Mouse (Mus musculus): ENCODE measurements around the gene B4galnt3. TPM values are rescaled to one million over a fixed set of nuclear protein-coding genes. Genes with fewer than 3 reads are reported as not detected.
"Not testable (repeated sequence)": the region's sequence is repeated elsewhere in the genome, so short reads cannot be mapped to it uniquely, and the experiment has no call there.

B4galnt3 gene
- under 1 TPM; 0.84 to 0.94 TPM for total RNA-seq (2021)

DNA sequence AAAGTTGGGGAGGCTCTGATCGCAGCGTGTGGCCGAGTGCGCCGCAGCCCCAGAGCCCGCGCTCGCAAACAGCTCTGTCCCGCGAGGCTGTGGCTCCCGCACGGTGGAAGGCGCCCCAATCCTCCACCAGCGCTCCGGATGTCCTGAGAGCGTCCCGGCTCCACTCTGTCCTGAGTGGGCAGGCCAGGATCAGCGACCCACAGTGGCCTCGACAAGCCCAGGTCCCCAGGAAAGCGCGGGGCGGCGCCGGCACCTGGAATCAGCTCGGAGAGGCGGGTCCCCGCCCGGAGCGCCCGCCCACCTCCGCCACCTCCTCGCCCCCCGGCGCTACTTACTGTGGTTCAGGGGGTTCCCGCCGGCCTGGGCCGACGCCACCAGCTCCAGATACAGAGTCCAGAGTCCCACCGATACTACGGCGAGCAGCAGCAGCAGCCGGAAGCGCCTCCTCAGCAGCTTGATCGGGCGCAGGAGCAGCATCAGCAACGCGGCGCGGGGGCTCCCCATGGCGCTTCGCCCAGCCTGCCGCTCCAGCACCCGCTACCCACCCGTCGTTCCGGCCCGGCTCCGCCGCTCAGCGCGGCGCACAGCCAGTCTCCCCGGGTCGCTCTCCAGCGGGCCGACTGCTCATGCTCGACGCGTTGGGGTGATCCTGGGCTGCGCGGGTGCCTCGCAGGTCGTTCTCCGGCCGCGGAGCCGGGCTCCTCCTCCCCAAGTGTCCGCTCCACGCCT, at the start of gene B4galnt3, which contains the start of gene D330020A13Rik:
Gene B4galnt3, minus strand, starts transcription at position 504 of the 729 bp plus-strand sequence.
Gene D330020A13Rik, plus strand, starts transcription at position 309 of the 729 bp plus-strand sequence.
- DNase-seq (ENCODE audit: low spot score in 2 of 2), result peak; percentile 62 to 72
- intact Hi-C loops (cut with DNase I), result no loop called here

DNA sequence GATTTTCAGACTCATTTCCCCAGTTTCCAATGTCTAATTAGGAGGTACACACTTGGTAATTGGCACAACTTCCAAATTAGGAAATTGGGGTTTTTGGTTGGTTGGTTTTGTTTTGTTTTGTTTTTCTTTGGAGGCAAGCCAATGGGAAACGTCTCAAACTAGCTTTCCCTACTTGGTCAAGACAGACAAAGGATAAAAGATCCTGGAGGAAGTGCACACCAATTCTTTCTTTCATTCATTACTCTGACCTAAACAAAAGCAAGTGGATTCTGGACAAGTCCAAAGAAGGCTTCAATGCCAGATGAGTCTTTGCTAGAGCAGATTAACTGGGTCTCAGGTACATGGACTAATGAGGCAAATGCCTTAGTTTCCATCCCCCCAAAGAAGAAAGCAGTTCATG, 49.6 kb upstream of the B4galnt3 start:
- no peak for DNase-seq (ENCODE audit: low spot score in 2 of 2)
- intact Hi-C loops (cut with DNase I), result no loop called here

DNA sequence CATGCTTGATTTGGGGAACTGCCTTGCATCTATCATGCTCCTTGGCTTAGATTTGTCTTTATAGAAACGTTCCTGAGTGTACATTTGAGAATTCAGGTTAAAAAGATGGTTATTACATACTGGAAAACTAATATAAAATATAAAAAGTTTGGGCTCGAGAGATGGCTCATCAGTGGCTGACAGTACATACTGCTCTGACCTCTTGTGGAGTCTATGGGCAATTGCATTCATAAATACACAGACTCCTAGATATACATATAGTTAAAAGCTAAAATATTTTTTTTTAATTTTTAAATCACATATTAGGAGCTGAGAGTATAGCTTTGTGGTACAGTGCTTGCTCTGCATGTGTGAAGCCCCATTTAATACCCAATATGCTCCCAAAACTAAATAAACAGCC, 38.0 kb upstream of the B4galnt3 start:
- no peak for DNase-seq (ENCODE audit: low spot score in 2 of 2)
- intact Hi-C loops (cut with DNase I), result no loop called here

DNA sequence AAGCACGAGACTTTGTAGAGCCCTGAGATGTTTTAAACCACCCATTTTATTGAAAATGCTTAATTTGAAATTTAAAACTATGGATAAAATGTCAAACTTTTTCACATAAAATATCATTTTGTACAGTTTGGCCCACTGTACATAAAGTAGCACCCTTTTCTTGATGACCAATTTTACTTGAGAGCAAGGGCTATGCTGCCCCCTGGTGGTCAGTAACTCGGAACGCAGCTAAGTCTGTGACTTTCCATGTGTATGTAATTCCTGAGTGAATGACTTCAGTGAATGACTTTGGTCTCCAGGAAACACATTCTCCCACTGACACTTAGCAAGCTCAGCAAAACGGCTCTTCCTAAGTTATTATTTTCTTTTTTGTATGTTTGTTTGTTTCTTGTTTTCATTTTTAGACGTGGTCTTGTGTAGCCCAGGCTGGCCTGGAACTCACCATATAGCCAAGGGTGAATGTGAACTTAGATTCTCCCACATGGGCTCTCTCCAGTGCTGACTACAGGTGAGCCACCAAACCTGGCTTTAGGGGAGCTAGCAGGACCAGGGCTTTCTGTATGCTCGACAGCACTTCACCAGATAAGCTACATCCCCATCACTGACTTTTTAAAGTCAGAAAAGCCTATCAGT, 30.1 kb upstream of the B4galnt3 start:
- intact Hi-C loops (cut with DNase I), result no loop called here

DNA sequence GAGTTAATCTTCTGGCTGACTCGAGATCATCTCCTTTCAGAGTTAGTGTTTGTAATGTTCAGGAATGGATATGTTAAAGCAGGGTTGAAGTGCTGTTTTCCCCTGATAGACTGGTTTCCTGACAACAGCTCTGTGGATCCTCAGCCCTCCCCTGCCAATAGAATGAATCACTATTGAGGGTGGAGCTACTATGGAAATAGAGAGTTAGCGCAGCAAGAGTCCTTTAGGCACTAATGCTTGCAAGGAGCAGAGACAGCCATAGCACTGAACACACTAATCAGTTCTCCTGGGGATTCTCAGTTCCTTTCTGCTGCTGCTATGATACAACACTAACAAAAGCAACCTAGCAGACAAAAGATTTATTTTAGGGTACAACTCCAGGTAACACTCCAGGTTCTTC, 26.0 kb upstream of the B4galnt3 start:
- DNase-seq (ENCODE audit: low spot score in 2 of 2), result no peak
- intact Hi-C loops (cut with DNase I), result no loop called here

More for the DNA sequence above, 30.1 kb upstream of the B4galnt3 start:
- peak; percentile 39 to 48 for DNase-seq (ENCODE audit: low spot score in 2 of 2)

DNA sequence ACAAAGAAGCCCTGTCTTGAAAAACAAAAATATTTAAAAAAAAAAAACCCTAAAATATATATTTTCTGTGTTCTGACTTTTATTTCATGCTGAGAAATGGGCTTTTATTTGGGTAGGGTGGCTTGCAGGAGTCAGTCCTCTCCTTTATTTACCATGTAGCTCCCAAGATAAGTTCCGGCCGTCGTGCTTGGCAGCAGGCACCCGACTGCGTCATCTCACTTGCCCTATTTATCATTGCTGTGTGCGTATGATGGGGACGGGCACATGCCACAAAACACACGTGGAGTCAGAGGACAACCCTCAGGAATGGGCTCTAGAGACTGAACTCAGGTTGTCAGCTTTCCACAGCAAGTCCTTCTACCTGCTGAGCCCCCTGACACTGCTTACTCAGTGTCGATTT, 24.8 kb upstream of the B4galnt3 start:
- DNase-seq (ENCODE audit: low spot score in 2 of 2), result no peak
- intact Hi-C loops (cut with DNase I), result no loop called here

DNA sequence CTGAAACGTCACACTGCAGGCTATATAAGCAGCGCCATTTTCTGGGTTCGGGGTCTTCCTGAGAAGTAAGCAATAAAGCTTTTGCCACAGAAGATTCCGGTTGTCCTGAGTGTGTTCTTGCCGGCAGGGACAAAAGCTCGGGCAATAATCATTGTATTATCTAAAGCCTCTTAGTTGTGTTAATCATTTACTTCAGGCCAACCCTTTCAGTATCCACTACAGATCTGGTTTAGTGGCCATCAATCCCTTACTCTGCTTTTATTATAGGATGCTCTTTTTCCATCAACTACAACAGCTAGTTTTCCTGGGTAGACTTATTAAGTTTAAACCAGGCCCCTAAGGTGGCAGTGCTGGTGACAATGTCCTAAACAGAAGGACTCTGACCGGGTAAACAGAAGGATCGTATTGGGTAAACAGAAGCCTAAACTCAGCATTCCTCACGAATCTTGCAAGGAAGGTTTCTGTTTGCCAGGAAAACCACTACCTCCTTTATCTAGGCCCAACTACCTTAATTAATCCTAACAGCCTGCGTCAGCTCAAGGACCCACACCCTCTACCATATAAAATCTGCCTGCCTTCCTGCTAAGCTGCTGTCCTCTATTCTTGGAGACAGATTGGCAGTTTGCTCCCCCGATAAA, 24.1 kb upstream of the B4galnt3 start:
- intact Hi-C loops (cut with DNase I), result no loop called here

DNA sequence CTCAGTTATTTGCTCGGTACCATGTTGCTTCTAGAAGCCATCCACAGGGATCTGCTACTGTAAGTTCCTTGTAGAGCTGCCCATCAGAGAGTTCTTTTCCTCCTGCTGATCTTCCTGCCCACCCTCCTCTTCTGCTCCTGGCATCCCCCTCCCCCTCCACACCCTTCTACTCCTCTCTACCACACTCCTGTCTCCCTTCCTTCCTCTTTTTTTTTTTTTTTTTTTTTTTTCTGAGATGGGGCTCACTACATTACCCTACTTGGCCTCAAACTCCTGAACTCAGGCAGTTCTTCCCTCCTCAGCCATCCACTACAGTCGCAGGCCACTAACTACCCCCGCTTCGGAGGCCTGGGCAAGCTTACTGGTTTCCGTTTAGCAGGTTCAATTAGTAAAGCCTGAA, 18.1 kb upstream of the B4galnt3 start:
- intact Hi-C loops (cut with DNase I), result no loop called here
- no peak for DNase-seq (ENCODE audit: low spot score in 2 of 2)

More for the DNA sequence above, 24.1 kb upstream of the B4galnt3 start:
- DNase-seq (ENCODE audit: low spot score in 2 of 2), result no peak

DNA sequence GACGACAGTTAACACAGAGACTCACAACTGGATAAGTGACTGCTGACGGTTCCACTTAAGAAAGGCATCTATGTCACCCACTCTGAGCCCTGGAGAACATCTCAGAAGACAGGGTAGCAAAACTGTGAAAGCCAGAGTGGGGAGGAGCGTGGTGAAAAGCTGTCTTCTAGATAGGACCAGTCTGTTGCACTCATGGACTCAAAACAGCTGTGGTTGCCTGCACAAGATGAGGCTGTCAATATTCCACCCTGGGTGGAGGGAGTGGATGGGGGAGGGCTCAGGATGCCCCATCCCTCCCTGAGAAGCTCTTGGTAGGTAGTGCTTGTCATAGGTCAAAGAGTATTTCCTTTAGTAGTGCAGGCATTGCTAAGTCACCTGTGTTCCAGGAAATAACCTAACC, 15.4 kb upstream of the B4galnt3 start:
- intact Hi-C loops (cut with DNase I), result no loop called here
- no peak for DNase-seq (ENCODE audit: low spot score in 2 of 2)

DNA sequence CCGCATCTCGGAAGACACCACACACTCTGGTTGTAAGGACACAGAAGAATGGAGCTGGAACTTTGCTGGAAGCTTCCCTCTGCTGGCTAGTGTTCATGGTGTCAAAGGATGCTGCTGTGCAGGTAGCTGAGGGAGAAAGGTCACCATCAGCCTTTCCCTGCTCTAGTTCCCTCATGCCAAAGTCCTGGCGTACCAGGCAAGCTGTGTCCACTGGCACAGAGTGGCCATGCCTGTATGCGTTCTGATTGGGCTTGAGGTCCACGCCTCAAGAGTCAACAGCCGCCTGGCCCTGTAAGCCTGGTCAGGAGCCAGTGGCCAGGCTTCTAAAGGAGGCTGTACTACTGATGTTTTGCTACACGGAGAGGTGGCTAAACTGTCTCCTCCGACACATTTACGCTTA, 15.0 kb upstream of the B4galnt3 start:
- DNase-seq (ENCODE audit: low spot score in 2 of 2), result no peak
- intact Hi-C loops (cut with DNase I), result no loop called here

DNA sequence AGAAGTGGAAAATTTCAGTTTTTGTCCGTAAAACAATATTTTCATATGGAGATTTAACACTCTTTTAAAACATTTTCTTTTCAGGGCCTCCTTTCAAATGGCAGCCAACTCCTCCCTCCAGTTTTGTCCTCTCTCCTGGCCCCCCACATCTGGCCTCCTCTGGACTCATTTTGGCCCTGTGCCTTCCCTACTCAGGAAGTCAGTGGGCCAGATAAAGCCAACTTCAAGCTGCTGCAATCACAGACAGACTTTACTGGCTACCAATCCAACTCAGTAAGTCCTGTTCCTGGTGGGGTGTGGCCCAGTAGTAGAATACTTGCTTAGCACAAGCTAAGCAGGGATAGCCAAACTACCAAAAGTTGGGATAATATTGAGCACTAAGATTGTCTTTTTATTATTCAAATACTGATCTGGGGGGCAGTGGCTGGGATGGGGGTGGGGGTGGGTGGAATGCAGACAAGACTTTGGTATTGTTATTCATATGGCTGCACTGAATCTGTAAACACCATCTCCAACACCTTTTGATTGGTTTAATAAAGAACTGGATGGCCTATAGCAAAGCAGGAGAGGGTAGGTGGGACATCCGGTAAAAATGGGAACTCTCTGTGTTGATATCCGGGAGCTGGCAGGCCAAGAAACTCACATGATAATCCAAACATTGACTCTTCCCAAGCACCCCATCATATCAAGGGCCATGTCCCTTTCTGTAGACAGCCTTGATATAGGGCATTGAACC, 12.7 kb upstream of the B4galnt3 start:
- intact Hi-C loops (cut with DNase I), result no loop called here
- no peak for DNase-seq (ENCODE audit: low spot score in 2 of 2)

DNA sequence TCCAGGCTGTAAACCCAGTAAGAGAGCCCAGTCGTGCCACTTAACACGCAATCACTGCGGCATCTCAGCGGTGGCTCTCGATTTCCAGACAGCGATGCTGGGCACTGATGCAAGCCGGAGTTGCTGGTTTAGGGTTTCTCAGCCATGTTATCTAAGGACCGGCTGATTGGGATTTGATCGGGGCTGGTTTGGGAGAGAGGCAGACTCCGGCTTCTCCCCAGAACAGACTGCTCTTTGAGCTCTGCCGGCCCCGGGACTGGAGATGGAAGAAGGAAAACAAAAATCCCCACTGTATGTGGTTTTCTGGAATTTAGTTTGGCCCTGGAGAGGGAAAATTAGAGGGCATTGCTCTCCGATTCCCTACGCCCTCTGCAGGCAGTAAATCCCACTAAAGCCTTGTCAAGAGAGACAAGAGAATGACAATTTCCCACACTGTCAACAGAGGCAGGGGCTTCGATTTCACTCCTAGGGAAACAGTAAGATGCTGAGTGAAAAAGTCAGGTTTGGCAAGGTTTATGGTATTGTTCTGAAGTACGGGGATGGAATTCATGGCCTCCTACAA, 8.5 kb upstream of the B4galnt3 start:
- DNase-seq (ENCODE audit: low spot score in 2 of 2), result no peak
- intact Hi-C loops (cut with DNase I), result no loop called here

DNA sequence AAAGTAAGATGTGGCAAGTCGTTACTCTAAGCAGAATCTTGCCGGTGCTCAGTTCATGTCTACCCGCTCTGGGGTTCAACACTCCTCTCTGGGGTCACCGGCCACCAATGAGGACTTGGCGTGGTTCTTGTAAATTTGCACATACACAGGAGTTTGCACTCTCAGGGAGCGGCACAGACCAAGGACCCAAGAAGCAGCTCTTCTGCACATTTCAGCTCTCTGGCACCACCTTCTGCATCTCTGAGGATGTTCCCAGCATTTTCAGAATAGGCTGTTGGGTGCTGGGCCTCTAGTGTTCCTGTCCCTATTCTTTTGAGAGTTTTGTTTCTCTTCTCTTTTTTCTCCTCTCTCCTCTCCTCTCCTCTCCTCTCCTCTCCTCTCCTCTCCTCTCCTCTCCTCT, 6.8 kb upstream of the B4galnt3 start:
- peak; percentile 23 to 26 for DNase-seq (ENCODE audit: low spot score in 2 of 2)
- intact Hi-C loops (cut with DNase I), result loop anchor here (1.0 kb wide), 1 partner anchor 79 kb away; no protein-coding TSS in a partner anchor

DNA sequence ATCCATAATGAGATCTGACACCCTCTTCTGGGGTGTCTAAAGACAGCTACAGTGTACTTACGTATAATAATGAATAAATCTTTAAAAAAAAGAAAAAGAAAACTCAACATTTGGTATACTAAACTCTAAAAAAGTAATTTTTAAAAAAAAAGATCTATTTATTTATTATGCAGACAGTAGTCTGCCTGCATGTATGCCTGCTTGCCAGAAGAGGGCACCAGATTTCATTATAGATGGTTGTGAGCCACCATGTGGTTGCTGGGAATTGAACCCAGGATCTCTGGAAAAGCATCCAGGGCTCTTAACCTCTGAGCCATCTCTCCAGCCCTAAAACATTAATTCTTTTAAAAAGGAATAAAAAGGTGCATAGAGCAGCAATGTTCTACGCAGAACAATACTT, 2.2 kb upstream of the B4galnt3 start:
- DNase-seq (ENCODE audit: low spot score in 2 of 2); intact Hi-C loops (cut with DNase I): not testable (repeated sequence)

DNA sequence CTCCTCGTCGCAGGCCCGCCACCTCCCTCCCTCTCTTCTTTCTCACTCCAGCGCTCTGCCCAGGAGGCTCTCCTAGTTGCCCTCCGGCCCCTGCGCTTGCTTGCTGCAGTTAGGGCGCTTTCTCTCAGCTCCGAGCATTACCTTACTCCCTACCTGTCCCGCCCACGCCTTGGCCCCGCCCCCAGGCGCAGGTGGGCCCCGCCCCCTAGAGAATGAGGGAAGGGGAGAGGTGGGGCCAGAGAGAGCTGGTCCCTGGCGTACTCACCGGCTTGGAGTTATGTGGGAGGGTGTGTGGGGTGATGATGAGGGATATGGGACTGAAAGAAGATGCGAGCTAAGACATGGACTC, 400 bp upstream of the B4galnt3 start:
- DNase-seq (ENCODE audit: low spot score in 2 of 2), result peak in 1 of 2 experiments; percentile 53
- intact Hi-C loops (cut with DNase I), result no loop called here

DNA sequence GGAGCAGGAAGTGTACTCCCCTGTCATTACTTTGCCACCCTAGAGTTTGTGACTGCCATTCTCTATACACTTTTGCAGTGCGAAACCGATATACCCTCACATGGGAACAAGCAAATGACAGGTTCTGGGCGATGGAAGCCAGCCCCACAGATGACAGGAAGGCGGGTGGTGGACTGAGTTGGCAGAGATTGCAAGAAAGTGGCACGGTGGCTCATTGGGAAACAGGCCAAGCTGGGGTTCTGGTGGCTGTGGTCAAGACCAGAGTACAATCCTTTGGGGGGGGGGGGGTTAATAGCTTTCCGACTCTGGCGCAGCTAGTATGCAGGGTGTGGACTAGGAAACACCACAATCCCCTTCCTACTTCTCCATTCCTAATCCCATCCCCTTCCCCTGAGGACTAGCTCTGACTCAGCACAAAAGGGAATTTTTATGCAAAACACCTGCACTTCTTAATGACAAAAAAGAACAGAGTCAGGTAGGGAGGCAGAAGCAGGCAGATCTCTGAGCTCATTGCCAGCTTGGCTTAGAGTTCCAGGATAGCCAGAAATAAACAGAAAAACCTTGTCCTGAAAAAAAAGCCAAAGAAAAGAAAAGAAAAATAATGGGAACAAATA, 2.9 kb downstream of the B4galnt3 start:
- DNase-seq (ENCODE audit: low spot score in 2 of 2), result no peak
- intact Hi-C loops (cut with DNase I), result no loop called here

DNA sequence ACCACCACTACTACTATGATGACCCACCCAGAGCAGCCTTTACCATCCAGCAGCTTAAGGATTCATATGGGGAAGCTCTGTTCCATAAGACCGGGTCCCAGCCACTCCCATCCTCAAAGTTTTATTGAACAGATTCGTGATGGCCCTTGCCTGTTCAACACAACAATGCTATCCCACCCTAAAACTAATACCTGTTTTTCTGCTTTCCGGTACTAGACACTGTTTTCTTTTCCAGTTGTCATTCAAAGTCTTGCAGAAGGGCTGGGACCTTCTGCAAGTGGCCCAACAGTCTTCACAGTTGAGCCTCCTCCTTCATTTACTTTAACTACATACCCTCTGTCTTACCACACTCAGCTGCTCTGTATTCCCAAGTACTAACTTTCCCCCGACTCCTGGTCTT, 4.9 kb downstream of the B4galnt3 start:
- intact Hi-C loops (cut with DNase I), result no loop called here
- DNase-seq (ENCODE audit: low spot score in 2 of 2), result no peak

DNA sequence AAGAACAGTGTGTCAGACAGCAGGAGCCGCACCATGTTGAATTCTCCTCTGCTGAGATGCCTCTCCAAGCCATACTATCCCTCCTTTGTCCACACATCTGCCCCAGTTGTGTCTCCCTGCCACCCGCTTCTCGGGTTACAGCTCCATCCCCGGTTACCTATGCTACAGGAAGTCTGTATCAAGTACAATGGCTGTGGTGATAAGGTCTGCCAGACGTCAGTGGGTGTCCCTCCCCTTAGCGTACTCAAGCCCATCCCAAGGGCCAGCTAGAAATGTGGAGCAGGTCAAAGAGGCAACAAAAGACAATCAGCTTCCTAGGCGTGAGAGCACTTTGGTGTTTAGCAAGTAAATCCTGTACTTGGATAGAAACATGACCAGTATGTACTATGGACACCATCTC, 5.8 kb downstream of the B4galnt3 start:
- DNase-seq (ENCODE audit: low spot score in 2 of 2), result no peak
- intact Hi-C loops (cut with DNase I), result no loop called here

DNA sequence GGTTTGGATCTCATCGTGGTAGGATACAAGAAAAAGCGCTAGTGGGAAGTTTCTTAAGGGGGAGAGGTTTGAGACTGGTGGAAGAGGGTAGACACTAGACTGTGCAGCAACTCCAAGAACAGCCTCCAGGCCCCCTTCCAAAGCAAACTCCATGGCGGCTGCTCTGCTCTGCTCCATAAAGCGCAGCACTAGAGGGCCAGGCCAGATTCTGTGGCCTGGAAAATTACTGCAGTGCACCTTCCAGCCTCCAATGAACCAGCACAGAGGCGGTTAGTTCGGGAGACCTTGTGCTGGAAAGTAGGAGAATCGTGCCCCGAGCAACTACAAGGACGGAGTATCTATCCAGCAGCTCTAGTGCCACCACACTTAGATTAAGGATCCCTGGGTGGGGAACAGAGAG, 7.1 kb downstream of the B4galnt3 start:
- intact Hi-C loops (cut with DNase I), result no loop called here
- no peak for DNase-seq (ENCODE audit: low spot score in 2 of 2)

Measured in left cerebral cortex, postnatal 36 days (tissue).